Mouse (Mus musculus): ENCODE results near the gene Dusp19. TPM values are rescaled to one million over a fixed set of nuclear protein-coding genes. Genes with fewer than 3 reads are reported as not detected.
A peak's percentile ranks its signal among the peaks of the same experiment; 100 is the strongest.

Dusp19 gene
- 19.9 and 24.0 TPM in 2 replicates for total RNA-seq (2021)
- long read RNA-seq, transcript Dusp19-201 (4 exons, 1,632 nt) = major isoform, 6 of 6 reads
- long read RNA-seq, partial matches to known transcripts = 0 of 6 reads
- long read RNA-seq, other reads (novel, unspliced or antisense) = 0 of 6 reads

GRCm38 (mm10) chr2:80616854-80617737 lies at the start of gene Dusp19, which contains the start of gene Nup35:
TSS of gene Dusp19 (plus strand) at chr2:80617045.
TSS of gene Nup35 (plus strand) at chr2:80617236.
- peak; percentile 91 for DNase-seq

DNA sequence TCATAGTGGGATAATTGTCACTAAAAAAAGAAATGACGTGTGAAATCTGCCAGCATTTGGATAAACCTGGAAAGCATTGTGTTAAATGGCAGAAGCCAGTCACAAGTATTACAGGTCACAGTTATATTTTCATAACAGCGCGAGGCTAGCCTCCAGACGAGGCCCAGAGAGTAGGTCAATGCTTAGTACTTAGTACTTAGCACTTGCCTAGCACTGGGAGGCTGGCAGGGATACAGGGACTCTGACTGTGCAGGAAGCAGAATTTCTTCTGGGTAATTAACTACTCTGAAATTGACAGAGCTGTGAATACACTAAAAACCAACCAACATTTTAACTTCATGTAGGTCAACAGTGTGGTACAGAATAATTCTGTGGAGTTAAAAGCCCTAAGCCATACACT lies 49.4 kb upstream of the Dusp19 start:
- DNase-seq = no peak

DNA sequence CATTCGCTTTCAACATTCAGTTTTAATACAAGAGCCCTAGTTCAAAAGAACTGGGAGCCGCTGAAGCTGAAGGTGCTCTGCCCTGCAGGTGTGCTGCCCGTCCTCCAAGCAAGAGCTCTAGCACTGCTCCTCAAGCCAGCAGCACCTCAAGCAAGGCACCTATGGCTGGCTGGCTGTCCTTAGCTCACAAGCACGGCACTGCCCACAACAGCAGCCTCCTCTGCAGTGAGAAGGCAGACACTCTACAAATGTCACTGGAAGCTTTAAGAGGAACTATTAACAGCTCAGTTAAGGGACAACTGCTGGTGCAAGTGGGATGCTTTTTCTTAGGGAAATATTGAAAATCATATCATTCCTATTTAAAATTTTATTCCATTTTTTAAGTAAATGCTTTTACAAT lies 46.2 kb upstream of the Dusp19 start:
- no peak for DNase-seq

- DNase-seq = no peak
Measured at GRCm38 (mm10) chr2:80577286-80577685, 39.6 kb upstream of the Dusp19 start.

GRCm38 (mm10) chr2:80579253-80579891 lies 37.5 kb upstream of the Dusp19 start:
- no peak for DNase-seq

DNA sequence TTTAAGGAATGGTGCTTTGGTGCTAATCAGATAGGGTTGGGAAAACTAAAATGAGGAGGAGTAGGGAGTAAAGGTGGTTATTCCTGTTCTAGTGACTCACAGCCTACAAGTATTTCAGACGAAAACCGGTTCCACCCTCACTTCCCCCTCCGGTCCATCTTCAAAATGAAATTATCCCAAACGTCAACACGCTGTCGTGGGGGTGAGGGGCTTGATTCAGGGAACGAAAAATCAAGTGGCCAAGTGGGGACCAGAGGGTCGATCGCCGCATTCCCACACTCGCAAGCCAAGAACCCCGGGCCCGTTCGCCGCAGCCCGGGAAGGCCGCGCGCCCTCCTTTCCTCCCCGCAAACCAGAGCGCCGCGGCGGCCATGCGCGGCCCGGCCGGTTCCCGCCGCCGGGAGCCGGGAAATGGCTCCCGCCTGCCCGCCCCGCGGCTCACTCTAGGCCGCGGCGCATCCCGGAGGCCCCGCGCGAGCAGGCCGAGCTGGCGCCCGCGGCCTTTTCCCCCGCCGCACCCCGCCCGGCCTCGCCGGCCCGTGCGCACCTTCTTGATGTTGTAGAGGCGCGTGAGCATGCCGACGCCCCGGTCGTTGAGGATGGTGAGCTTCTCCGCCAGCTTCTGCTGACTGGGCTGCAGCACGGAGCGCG lies 36.4 kb upstream of the Dusp19 start:
- DNase-seq = peak; percentile 52

DNA sequence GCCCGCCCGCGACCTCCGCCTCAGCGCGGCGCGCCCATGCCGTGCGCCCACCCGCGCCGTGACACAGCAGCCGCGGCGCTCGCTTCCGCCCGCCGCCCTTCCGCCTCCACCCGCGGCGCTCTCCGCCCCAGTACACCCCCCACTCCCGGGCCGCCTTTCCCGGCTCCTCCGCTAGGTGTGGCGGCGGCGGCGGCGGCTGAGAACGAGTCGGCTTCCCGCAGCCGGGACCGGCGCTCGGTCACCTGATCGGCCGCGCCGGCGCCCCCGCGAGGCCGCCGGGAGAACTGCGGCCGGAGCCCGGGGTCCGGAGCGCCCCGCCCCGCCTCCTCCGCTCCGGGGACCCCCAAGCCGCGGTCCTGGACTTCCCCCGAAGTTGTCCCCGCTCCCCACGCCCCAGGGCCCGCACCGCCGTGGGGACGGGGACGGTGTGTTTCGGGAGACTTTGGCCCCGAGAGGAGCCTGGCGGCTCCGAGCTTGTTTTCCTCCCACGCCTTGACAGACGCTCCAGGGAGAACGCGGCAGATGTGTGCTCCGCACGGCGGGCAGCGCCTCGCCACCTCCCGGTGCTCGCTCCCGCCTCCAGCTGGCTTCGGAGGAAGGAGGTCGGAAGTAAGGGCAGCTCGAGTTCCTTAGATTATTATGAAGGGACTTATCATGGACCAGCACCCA lies 35.7 kb upstream of the Dusp19 start, which contains the start of gene Nckap1:
Gene Nckap1 (minus strand): TSS at position 338 of the 669 bp plus-strand sequence.
- peak; percentile 91 for DNase-seq

GRCm38 (mm10) chr2:80582356-80582755 lies 34.5 kb upstream of the Dusp19 start:
- no peak for DNase-seq

DNA sequence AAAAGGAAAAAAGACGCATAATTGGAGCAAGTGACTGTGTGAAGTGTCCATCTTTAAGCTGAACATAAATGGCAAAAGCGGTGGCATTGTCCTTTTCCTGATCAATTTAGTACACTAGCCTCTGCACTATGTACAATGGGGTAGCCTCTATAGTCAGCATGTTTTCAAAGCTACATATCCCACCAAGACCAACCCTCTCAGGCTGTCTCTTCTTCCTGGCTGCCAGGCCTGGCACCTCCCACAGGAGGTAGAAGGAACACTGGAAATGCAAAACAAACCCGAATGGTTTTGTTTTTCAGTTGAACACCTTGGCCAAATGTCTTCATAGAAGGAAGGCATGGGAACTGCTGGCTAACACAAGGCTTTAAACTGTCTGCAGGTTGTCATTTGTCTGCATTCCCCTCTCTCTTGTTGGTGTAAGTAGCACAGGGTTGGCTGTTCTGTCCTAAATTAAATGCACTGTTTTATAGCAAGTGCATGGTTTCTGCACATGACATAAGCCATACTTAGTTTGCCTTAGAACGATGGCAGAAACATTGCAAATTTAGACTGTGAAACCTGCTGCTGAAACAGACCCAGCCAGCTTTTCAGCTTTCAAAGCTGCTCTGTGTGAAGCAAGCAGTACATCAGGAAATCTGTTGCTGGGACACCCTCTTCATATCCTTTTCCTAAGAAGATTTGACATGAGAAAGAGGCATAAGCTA lies 22.5 kb upstream of the Dusp19 start:
- DNase-seq = no peak

DNA sequence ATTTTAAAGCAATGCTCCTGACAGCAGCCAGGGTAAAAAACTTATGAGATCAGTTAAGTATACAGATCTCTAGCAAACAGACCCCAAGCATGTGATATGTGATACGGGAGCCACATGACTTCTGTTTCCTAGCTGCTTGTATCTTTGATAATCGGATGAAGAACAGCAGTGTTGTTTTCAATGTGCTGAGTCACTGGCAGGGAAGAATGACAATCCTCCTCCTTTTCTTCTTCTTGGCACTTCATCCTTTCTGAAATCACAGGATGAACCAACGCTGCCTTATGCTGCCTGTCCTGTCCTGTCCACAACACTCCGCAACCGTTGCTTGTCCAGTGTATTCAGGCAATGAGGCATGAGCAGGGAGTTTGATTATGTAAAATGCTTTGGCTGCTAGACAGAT lies 19.9 kb upstream of the Dusp19 start:
- DNase-seq = no peak

DNA sequence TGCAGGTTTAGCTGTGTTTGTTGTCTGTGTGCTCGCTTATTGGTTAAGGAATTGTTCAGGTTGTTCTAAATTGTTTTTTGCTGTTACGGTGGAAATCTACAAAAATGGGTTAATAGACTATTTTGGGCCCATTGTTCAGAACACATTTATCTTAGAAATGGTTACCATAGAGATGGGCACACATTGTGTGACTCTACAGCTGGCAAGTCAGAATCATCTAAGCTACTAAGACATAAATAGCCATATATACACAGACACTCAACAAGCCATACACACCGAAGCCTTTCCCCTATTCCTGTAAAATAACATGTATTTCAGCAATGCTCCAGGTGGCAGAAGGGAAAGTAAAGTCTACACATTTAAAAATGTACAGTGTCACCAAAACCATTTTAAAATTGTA lies 17.0 kb upstream of the Dusp19 start:
- DNase-seq = no peak

DNA sequence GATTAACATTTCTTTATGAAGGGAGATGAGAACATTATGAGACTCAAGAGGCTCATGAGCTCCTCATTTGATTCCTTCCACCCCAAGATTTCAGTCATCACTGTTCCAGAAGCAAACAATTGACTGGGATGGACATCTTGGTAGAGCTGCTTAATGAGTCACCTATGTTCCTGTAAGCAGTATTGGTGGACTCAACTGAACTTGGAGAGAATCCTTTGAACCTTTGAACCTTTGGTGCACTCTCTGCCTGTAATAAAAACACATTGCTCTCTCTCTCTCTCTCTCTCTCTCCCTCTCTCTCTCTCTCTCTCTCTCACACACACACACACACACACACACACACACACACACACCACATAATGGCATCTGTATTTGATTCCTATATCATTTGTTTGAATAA lies 16.2 kb upstream of the Dusp19 start:
- no peak for DNase-seq

- DNase-seq = no peak
Measured at GRCm38 (mm10) chr2:80602756-80603155, 14.1 kb upstream of the Dusp19 start.

DNA sequence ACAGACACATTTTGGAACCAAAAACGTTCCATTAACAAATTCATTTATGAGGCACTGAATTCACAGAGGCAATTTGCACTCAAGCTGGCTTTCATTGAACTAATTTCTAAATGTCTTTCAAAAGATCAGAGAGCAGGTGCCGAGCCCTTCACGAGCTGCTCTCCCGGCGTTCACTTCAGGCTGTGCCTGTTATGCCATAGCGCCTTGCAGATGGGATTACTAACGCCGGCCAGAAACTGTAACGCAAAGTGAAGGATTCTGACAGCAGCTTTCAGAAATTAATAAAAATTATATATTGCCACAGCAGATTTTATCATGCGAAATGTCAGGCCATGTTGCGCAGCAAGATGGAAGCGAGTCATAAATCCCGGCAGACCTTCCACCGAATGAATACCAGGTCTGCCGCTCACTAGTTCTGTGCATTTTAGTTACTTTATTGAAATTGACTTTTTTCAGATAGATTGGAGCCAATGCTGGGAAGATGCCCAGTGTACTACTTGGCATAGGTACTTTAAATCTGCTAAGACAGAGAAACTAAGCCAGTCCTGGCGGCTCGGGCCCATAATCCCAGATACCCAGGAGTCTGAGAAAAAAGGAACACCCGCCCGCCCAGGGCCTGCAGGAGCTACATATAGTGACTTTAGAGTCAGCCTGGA lies 12.9 kb upstream of the Dusp19 start:
- no peak for DNase-seq

- DNase-seq = no peak
Measured at GRCm38 (mm10) chr2:80612286-80612685, 4.6 kb upstream of the Dusp19 start.

- DNase-seq = no peak
Measured at GRCm38 (mm10) chr2:80612796-80613195, 4.0 kb upstream of the Dusp19 start.

DNA sequence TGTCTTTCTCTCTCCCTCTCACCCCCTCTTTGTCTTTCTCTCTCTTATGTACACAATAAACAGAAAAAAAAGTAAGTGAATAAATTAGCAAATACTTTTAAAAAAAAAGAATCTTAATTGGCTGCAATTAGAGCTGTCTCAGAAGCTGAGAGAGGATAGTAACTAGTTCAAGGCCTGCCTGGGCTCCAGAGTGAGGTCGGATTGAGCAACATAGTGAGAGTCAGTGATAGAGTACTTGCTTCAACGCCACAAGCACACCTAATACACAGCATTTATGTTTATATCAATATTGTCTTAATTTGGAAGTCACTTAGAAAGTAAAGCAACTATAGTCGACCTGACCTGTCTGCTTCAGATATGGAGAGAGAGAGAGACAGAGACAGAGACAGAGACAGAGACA lies 2.1 kb downstream of the Dusp19 start:
- DNase-seq = no peak

DNA sequence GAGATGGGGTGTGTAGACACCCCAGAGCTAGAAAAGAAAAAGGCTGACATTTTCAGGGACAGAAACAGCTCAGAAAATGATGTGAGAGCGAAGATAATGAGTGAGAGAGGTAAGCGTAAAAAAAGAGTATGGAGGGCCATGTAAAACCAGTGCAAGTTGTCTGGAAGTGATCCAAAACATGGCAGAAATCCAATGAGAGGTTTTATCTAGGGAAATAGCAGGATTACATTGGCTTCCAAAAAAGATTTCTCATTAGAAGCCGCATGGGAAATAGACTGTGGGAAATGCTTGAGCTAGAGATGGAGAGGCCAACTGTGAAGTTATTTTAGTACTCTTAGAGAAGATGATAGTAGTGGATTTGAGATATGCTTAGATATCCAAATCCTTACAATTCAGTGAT lies 5.1 kb downstream of the Dusp19 start:
- DNase-seq = no peak

GRCm38 (mm10) chr2:80624523-80624922 lies 7.7 kb downstream of the Dusp19 start:
- no peak for DNase-seq

- no peak for DNase-seq
Measured at GRCm38 (mm10) chr2:80632336-80633026, 15.6 kb downstream of the Dusp19 start.

All from adrenal gland, postnatal 25 days (tissue).